Mouse (Mus musculus): ENCODE data around the gene Olfr890. TPM values are rescaled to one million over a fixed set of nuclear protein-coding genes. Genes with fewer than 3 reads are reported as not detected.
"Not testable (repeated sequence)": the region's sequence is repeated elsewhere in the genome, so short reads cannot be mapped to it uniquely, and the experiment has no call there.

The Olfr890 gene
- not detected for total RNA-seq (2021)
- long read RNA-seq, experiment 1: 0 reads
- long read RNA-seq, experiment 2: 0 reads

DNA sequence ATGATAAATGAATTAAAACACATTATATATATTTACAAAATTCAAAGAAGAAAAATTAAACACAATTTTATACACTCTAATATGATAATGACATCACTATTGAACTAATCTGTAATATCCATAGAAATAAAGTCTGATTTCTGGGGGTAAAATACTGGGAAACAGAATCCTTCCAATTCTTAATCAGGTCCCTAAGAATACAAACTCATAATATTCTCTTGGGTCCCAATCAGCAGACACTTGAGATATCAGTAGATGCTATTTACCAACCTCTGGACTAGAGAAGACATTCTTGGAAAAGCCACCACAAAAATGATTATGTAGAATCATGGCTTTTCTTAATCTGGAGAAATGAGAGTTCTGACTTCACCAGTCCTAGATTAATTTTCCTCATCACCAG, at the start of gene Olfr890:
Olfr890 (plus strand) TSS at position 301 of the 400 bp plus-strand sequence.
- DNase-seq (ENCODE audit: low spot score in 2 of 2): no peak

DNA sequence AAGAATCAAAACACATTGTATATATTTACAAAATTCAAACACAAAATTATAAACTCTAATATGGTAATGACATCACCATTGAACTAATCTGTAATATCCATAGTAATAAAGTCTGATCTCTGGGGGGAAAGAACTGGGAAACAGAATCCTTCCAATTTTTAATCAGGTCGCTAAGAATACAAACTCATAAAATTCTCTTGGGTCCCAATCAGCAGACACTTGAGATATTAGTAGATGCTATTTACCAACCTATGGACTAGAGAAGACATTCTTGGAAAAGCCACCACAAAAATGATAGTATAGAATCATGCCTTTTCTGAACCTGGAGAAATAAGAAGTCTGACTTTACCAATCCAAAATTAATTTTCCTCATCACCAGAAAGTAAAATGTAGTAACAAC, 34.5 kb upstream of the Olfr890 start, which contains the start of gene Olfr888:
Olfr888 (plus strand) TSS at position 301 of the 400 bp plus-strand sequence.
- DNase-seq (ENCODE audit: low spot score in 2 of 2): no peak

DNA sequence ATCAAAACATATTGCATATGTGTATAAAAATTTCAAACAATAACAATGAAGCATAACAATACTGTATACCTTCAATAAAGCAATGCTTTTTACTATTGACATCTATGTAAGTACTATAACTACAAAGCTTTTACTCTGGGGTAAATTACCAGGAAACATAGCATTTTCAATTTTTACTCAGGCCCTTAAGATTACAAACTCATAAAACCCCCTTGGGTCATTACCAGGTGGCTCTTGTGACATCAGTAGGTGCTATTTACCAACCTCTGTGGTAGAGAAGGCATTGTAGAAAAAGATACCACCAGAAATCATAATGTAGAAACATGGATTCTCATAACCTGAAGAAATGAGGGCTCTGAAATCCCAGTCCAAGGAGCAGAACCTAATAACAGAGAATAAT, 27.4 kb upstream of the Olfr890 start, which contains the start of gene Olfr889:
Olfr889 (plus strand) TSS at position 301 of the 400 bp plus-strand sequence.
- no peak for DNase-seq (ENCODE audit: low spot score in 2 of 2)

DNA sequence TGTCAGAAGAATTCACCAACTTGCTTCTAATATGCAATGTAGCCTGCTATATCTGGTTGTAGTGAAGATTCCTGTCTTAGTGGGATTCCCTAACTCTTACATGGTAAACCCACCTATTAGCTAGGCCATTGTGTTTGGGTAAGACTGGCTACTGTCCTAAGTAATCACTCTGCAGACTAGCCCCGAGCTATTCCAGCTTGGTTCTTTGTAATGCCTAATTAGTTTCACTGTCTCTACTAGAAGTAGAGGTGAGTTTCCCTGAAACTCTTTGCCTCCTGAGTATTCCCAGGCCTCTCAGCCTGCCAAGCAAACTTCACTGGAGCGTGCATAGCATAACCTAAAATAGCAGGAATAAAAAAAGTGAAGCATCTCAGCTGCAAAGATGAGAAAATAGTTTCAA, 26.0 kb downstream of the Olfr890 start:
- DNase-seq (ENCODE audit: low spot score in 2 of 2): not testable (repeated sequence)

DNA sequence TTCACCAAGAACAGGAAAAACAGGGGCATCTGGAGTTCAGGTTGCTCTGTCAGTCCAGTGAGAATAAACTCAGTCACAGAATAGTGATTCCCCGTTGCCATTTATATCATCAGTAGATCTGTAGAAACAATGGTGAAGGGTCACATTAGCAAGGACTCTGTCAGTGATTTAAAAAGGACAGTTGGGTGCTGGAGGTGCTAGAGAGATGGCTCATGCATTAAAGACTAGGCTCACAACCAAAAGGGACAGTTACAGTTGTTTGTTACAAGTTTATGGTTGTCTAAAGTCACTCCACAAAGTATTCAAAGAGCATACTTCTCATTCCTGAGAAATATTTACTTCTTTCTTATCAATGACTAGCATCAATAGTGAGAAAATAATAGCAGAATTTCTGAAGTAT, 38.4 kb downstream of the Olfr890 start, which contains the start of gene Olfr891:
Olfr891 (minus strand) TSS at position 101 of the 400 bp plus-strand sequence.
- no peak for DNase-seq (ENCODE audit: low spot score in 2 of 2)

Other genes with a start within 250 kb of the Olfr890 start
- gene Olfr145, start 245.8 kb upstream of the Olfr890 start, total RNA-seq (2021): not detected
- not detected for gene Olfr878, start 224.7 kb upstream of the Olfr890 start, total RNA-seq (2021)
- not detected for gene Olfr881, start 150.7 kb upstream of the Olfr890 start, total RNA-seq (2021)
- gene Olfr883, start 116.7 kb upstream of the Olfr890 start, total RNA-seq (2021): not detected
- gene Olfr884, start 96.0 kb upstream of the Olfr890 start, total RNA-seq (2021): not detected
- not detected for gene Olfr885, start 81.2 kb upstream of the Olfr890 start, total RNA-seq (2021)
- gene Olfr887, start 58.4 kb upstream of the Olfr890 start, total RNA-seq (2021): not detected
- not detected for gene Olfr888, start 34.4 kb upstream of the Olfr890 start, total RNA-seq (2021)
- under 1 TPM; 0.10 to 0.35 TPM for gene Olfr889, start 27.3 kb upstream of the Olfr890 start, total RNA-seq (2021)
- not detected for gene Olfr891, start 38.3 kb downstream of the Olfr890 start, total RNA-seq (2021)
- gene Olfr893, start 65.8 kb downstream of the Olfr890 start, total RNA-seq (2021): not detected
- not detected for gene Olfr894, start 75.5 kb downstream of the Olfr890 start, total RNA-seq (2021)
- gene Olfr143, start 110.3 kb downstream of the Olfr890 start, total RNA-seq (2021): not detected
- not detected for gene Olfr895, start 125.3 kb downstream of the Olfr890 start, total RNA-seq (2021)
- gene Olfr896-ps1, start 148.6 kb downstream of the Olfr890 start, total RNA-seq (2021): not detected
- not detected for gene Olfr25, start 186.5 kb downstream of the Olfr890 start, total RNA-seq (2021)
- not detected for gene Olfr898, start 205.9 kb downstream of the Olfr890 start, total RNA-seq (2021)
- not detected for gene Olfr250, start 224.4 kb downstream of the Olfr890 start, total RNA-seq (2021)
- not detected for gene Olfr251, start 234.6 kb downstream of the Olfr890 start, total RNA-seq (2021)

All from adrenal gland, adult 18-20 months (tissue).